Mouse (Mus musculus) spleen, embryonic (tissue): ENCODE data around the gene Msln.

Experiments used
- CTCF ChIA-PET: fragments of 350-600 bp; sonication (Branson Sonifier 250); formaldehyde crosslinking; loops from one replicate; lab custom pipeline; 2022; lab: Charles Lee

The Msln gene

DNA sequence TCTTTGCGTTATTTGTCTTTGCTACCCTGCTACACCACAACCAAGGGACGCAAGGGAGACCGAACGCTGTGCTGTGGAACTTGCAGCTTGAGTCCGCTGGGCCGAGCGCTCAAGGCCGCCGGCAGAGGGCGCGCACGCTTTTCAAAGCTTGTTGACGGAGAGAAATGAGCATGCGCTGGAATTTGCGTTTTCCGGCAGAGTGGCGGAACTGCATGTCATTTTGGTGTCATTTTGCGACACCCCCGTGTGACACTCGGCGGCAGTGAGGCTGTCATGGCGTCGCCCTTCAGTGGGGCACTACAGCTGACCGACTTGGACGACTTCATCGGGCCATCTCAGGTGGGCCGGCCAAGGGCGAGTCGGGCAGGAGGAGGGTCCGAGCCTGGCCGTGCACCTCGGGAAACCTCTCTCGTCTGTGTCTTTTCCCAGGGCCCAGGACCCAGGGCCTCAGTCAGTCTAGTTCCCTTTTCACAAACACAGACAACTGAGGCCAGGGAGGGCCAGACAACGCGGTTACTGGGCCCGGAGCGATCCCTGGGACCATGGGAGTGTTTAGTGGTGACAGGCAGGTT, 19.5 kb upstream of the Msln start, which contains the start of gene Narfl:
TSS of gene Narfl (plus strand) at position 228 of the 572 bp plus-strand sequence.
- CTCF ChIA-PET, result interaction anchor here (0.6 to 1.8 kb wide), 2 partner anchors 19 to 61 kb away, joined by 3 to 15 read pairs; partner anchors contain the start of gene Fam173a

DNA sequence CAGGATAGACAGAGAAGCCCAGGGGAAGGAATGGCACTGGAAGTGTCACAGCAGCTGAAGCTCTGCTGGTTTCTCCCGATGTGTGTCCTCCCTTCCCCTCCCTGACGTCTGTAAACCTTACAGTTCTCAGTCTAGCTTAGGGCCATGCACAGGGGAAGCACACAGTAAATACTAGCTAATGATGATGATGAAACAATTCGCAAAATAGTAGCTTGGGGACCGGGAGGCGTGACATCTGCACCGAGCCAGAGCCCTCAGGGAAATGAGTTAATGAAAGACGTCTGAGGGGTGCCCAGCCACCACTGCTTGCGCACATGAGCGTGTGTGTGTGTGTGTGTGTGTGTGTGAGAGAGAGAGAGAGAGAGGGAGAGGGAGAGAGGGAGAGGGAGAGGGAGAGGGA, 15.2 kb upstream of the Msln start:
- CTCF ChIA-PET, result interaction anchor here (0.6 kb wide), 1 partner anchor 10 kb away, joined by 4 read pairs; no protein-coding TSS in a partner anchor

DNA sequence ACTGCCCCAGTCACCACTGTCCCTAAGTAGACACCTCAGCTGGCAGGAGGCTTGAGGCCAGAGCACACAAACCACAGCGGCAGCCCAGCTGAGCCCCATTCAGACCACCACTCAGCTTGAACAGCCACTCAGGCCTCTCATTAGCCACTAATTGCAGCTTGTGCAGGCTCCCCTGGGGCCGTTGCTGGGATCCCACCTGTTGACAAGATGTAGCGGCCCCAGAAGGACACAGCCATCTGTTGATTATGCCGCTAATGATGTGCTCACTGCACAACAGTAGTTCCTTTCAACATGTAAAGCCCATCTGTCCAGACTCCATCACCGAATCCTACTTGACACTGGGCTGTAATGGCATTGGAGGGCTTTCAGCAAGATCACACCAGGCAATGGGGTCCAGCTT, 11.7 kb upstream of the Msln start:
- CTCF ChIA-PET, result no interaction called here

DNA sequence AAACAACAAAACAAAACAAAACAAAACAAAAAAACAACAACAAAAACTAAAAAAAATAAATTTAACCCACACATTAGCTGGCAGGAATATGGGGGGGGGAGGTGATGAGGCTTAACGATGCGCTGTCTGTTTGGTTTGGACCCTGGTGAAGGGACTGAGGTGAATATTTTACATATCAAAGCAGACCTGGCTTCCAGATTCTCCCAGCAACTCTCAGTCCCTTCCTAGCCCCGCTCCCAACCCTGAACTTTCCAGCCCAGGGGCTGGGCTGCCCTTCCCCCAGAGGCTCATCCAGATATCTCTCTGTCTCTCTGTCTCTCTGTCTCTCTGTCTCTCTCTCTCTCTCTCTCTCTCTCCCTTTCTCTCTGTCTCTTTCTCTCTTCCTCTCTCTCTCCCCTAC, 8.4 kb upstream of the Msln start:
- CTCF ChIA-PET, result no interaction called here

DNA sequence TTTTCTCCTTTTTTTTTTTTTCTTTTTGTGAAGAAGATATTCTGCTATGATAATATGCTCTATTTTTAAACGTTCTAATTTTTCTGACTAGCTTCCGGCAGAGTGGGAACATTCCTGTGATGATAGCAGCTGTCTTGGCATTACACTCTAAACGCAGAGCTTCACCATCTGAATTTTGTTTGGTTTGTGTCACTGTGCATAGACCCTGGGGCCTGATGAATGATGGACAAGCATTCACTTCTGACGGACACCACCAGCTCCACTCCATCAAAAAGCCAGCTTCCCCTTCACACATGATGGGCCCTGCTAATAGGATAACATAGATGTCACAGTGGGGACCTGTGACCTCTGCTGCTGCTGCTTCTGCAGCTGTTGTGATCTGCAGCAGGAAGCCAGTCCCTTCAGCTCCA, 7.4 kb upstream of the Msln start:
- CTCF ChIA-PET, result no interaction called here

DNA sequence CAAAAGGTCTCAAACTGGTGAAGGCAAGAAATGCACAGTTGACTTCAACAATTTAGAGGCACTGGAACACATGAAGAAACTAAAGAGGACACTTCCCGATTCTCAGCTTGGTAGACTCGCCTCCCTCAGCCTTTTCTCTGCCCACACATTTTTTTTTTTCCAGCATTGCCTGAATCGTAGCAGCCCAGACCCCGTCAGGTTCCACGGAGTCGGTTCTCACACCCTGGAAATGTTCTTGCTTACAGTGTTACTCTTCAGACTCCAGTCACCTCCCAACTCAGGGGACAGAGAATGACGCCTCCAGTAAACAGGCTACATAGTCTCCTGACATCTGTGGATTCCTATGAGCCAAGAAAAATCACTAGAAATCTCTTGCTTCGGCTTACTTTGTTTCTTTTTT, 6.0 kb upstream of the Msln start:
- CTCF ChIA-PET, result no interaction called here

DNA sequence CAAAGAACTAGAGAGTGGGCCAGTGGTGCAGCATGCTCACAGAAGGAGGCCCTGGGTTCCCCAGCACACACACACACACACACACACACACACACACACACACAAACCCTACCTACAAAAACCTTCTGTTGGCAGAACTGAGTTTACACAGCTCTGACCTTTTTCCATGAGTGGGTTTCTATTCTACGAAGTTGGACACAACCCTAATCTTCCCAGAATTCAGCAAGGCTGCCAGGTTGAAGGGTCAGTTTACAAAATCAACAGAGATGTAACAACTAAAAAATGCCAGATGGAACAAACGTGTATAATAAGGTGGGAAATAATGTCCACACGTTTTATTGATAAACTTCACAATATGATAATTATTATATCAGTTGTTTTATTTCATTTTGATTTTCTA, 3.5 kb upstream of the Msln start:
- CTCF ChIA-PET, result no interaction called here

DNA sequence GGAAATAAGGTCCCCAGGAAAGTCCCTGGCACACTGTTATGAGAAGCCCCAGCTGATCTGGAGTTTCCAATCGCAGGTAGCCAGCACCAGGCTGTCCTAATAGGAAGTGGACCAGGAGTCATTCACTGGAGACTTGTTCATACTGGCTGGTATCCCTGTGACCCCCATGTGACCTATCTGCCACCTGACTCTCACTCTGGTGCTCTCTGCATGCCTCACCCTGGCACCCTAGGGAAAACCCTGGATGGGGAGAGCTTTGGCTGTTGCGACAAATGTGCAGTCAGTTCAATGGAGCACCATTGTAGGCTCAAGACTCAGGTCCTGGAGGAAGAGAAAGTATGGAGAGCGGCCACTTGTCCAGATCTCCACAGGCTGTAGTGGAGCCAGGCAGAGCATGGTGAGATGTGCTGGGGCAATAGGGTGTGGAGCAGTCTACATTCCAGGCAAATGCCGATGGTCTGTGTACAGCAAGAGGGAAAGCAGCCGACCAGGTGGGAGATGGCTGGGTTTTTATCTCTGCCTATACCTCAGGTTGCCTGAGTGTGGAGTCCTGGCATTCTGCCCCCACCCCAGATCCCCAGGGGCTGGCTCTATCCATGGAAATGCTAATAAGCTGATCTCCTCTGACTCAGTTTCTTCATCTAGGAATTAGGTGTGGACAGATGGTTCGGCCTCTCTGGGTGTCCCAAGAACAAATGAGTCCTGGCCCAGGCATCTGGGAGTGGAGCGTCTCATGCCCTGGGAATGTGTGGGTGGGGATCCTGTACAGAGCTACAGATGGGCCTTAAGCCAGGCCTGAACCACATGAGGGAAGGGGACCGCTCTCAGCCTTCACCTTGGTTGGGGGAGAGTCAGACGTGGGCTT, 2.4 kb upstream of the Msln start:
- CTCF ChIA-PET, result no interaction called here

DNA sequence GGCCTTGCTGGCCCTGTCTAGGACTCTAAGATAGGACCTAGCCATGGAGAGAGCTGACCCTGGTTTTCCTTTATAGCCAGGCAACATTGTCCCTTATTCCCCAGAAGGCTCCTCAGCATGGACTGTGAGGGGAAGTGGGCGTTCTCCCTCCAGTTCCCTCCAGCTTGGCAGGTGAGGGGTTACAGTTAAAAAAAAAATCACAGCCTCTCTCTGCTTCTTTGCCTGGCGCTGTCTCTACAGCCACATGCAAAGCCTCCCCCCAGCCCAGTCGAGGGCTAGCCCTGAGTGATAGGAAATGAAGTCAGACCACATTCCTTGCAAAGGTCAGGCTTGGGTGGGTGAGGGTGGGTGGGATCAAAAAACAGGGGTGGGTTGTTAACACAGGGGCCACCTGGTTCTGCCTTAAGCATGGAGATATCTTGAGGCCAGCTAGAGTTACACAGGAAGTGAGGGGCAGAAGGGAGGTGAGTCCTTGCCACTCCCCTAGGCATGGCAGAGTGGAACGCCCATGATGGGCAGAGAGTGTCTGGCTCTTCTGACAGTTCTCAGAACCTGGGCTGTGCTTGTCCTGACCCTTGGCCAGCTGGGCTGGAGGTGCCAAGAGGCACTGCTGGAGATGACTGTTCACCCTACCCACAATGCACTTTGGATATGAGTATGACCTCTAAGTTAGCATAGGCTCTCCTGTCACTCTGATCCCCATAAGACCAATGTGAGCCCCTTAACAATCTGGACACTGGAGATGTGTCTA, 1.6 kb upstream of the Msln start:
- CTCF ChIA-PET, result no interaction called here

DNA sequence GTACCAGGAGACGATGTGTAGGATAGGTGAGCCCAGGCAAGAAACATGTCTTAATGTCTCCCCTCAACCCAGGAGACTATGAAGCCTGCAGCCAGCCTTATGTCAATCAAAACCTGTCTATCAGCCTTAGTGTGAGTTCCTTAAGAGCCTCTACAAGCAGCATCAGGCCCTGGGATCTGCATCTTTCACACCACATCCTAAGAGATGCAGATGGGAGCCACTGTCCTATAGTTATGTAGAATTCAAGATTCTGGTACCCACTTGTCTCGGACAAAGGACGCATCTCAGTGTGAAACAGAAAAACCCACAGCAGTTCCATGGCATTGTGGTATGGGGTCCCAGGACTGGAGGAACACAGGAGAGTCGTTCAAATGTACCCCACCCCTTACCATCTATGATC, 908 bp upstream of the Msln start:
- CTCF ChIA-PET, result no interaction called here

DNA sequence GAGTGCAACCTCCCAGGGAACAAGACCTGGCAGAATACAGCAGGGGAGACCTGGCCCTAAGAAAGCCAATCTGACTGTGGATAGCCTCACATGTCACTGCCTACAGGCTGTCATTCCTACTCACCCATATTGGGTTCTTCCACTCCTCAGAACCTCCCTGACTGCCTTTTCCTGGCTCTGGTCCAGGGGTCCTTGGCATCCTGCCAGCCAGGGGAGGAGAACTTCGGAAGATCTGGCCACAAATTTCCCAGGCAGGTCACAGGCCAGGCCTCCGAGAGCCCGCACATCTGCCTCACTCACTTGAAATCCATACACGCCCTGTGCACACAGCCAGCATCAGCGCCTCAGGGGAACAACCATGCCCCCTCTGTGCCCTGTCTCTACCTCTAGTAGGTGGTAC, 2.7 kb downstream of the Msln start:
- CTCF ChIA-PET, result no interaction called here

DNA sequence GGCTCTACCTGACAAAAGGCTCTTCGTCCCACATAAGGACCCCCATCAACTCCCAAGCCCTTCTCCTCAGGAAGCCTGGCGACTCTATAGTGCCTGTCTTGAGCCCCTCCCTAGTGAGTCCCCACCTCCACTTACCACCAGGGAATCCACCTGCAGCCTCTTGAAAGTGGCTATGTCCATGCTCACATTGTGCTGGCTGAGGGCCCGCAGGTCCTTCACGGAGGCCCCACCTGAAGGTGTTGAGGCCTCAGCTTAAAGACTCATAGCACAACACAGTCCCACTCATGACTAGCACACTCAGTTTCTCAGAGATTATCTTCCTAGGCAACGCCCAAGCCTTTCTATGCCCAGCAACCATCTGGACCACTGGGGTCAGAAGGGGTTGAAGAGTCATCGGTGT, 4.9 kb downstream of the Msln start:
- CTCF ChIA-PET, result no interaction called here

DNA sequence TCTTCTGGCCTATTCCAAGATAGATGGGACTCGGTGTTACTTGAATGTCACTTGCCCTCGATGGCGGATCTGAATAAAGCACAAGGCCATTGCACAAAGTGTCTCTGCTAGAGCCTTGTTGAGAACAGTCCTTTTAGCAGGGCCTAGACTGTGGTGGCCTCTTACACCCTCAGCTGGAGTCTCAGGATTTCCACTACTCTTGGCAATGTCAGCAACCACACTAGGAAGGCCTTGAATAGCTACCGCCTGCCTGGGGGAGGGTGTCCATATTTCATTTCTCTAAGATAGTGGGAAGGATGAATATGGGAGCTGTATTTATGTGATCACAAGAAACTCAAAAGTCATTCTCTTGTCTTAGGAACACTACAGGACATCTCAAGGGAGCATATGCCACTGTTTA, 5.9 kb downstream of the Msln start:
- CTCF ChIA-PET, result no interaction called here

DNA sequence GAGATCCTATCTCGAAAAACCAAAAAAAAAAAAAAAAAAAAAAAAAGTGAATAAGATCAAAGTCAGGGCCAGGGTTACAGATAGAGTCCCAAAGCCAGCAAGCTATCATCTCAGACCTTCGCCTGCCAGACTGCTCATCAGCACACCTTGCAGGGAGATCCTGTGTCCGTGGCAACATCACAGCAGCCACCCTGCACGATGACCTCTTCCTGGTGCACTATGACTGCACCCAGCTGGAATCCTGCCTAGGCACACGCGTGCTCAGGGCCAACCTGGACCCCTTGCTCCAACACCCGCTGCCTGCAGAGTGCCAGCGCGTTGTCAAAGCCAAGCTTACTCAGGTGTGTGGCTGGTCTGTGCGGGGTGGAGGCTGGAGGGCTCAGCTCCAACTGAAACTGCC, 9.9 kb downstream of the Msln start:
- CTCF ChIA-PET, result no interaction called here

DNA sequence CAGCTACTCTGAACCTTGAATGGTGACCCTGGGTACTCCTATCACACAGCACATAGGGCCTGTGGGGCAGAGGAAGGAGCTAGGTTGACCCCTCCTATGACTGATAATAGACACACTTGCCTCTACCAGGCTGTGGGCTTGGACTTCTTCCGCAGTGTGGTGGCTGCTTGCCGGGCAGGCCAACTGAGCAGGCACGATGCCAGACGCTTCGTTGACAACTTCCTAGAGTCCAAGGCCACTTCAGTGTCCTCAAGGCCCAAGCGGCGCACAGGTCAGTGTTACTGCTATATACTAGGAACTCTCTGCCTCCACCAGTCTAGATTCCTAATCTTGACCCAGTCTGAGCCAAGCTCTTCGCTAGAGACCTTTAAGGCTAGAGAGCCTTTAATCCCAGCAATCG, 10.3 kb downstream of the Msln start:
- CTCF ChIA-PET, result no interaction called here

DNA sequence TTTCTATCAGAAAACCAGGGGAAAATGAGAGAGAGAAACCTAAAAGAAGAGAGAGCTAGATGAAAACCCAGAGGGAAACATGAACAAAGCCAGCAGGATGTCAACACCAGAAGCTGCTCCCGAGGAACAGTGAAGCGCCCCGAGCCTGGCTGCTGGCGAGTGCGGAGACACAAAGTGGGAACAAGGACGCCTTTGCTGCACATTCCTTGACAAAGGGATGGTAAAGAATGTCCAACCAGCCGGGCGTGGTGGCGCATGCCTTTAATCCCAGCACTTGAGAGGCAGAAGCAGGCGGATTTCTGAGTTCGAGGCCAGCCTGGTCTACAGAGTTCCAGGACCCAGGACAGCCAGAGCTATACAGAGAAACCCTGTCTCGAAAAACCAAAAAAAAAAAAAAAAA, 12.7 kb downstream of the Msln start:
- CTCF ChIA-PET, result interaction anchor here (0.7 kb wide), 1 partner anchor 34 kb away, joined by 9 read pairs; no protein-coding TSS in a partner anchor

DNA sequence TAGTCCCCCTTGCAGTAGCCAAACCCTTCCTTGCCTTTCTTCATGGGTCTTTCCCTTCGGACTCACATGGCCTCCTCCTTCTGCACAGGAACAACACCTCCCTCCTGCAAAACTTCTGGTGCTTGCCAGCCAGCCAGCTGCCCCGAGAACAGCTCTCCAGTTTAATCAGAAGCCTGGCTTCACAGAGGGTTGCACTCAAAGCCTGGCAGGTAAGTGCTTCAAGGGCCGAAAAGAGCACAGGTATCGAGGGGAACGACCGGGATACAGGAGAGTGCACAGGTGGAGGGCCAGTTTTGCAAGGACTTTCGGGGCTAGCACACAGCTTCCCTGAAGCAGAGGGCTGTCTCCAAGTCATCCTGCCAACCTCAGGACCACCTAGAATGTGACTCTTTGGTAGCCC, 15.3 kb downstream of the Msln start:
- CTCF ChIA-PET, result no interaction called here

DNA sequence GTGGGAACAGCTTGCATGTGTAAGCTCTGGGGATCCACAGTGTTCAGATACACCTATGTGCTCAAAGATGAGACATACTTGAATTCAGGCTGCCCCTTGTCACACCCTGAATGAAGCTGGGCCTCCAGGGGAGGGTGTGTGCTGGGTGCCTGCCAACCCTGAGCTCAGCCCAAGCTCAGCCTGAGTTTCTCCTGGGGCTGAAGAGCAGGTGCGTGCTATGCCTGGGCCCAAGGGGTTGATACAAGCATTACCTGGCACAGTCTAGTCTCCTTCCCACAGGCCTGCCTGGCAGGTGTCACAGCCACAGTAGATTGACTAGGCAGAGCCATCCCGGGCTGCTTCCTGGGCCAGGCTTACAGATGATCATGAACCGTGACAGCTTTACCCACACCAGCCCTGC, 18.4 kb downstream of the Msln start, which contains the start of gene Mslnl:
TSS of gene Mslnl (plus strand) at position 298 of the 400 bp plus-strand sequence.
- CTCF ChIA-PET, result no interaction called here

DNA sequence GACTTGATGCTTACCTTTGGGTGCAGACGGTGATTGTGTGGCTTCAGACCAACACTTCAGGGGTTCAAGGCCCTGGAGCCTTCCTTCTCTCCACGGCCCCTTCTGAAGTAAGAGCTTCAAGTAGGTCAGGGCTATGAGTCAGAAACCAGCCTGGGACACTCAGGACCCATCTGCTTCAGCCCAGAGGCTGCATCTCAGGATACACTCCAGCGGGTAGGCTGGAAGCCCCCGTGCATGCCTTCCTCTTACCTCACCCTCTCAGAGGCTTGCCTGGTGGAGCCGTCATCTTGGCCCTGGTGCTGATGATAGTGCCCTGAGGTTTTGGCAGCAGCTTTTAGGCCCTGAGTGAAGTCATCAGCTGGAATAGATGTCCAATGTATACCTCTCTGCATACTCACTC, 18.9 kb downstream of the Msln start:
- CTCF ChIA-PET, result no interaction called here

DNA sequence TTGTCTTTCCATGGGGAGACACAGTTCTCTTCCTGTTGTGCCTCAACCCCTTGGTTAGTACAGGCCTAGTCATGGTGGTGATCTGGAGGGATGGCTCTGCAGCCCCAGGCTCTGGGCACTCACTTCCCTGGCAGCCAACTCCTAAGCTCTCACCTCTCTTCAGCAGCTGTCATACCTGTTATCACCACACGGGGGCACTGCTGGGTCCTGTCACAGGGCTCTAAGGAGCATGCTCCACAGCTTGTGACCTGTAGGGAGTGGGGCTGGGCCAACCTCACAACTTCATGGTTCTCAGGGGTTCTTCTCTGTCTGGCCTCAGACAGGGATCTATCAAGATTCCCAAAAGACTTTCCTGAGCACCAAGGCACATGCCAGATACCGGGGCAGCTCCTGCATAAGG, 22.1 kb downstream of the Msln start:
- CTCF ChIA-PET, result no interaction called here

DNA sequence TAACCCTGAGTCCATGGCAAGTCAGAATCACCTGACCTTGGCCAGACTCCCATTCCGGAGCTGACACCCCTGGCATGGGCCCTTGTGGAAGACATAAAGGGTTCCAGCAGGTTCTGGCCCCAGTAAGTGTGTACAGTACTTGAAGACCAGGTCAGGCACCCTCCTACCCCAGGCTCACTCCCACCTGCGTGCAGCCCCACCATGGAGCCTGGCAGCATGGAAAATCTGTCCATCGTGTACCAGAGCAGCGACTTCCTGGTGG, 26.2 kb downstream of the Msln start:
- CTCF ChIA-PET, result interaction anchor here (0.6 kb wide), 1 partner anchor 48 kb away, joined by 5 read pairs; no protein-coding TSS in a partner anchor

DNA sequence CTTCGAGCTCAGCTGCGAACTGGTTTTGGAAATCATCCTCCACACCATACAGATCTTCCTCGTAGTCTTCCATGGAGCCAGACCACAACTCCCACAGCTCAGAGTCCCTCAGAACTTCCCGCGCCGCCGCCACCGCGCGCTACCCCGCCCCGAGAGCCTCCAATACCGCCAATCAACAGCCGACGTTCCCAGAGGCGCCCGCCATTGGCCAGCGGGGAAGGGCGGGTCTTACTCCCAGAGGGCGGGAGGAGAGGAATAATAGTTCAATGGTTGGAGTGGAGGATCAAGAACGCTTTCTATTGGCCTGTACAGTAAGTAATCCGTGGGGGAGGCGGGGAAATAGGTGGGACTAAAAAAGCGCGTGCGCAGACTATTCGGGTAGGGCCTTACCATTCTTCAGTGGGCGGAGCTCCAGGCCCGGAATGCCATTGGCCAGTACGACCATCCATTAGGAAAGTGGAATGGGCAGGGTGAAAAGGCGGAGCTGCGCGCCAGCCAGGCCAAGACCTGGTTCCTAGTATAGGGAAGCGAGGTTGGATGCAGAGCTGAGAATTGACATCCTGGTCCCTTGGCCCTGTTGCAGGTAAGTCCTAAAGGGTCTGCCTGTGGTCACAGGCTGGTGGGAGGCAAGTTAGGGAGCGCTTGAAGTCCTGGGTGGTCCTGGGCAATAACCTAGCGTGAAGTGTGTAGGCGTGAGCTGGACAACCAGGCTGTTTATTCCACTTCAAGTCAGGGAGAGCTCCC, 26.7 kb downstream of the Msln start, which contains the start of the genes Chtf18 and Rpusd1:
TSS of gene Chtf18 (minus strand) at position 155 of the 744 bp plus-strand sequence.
TSS of gene Rpusd1 (plus strand) at position 406 of the 744 bp plus-strand sequence.
- CTCF ChIA-PET, result interaction anchor here (0.6 kb wide), 1 partner anchor 48 kb away, joined by 5 read pairs; no protein-coding TSS in a partner anchor
